Mouse (Mus musculus): ENCODE measurements around the gene Ucp1.

The Ucp1 gene

DNA sequence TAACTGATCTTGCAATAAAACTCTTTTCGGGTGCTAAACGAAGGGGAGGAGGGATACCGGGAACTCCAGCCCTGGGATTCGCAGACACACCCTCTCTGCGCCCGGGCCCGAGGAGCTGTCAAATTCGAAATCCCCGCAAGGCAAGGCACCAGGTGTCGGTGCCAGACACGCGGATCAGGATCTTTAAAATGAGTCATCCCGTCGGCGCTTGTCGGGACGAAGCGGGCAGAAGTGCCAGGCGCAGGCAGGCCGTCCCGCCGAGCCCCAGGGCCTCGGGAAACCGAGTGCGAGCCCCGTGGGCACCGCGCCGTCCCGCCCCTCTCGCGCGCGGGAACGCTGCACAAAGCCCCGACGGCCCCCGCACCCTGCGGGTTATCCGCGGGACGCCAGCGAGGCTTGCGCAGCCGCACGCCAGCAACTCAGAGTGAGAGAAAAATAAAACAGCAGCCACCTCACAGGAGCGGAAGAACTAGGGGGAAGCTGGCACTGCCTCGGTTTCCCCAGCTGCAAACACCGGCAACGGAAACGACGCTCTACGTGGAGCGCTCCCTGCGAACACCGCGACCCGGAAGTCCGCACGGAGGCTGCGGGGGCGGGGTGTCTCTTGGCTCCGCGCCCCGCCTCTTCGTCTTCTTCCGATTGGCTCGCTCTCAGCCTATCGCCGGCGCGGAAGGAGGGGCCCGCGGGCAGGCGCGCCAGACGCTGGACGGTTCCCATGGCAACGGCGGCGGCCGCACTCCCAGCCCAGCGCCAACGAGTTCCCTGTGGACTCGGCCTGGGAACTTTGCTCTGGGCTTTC lies 41.9 kb downstream of the Ucp1 start, which contains the start of gene Elmod2:
Gene Elmod2, minus strand, starts transcription at position 588 of the 799 bp plus-strand sequence.
- peak; percentile 98 for DNase-seq (ENCODE audit: low spot score)

DNA sequence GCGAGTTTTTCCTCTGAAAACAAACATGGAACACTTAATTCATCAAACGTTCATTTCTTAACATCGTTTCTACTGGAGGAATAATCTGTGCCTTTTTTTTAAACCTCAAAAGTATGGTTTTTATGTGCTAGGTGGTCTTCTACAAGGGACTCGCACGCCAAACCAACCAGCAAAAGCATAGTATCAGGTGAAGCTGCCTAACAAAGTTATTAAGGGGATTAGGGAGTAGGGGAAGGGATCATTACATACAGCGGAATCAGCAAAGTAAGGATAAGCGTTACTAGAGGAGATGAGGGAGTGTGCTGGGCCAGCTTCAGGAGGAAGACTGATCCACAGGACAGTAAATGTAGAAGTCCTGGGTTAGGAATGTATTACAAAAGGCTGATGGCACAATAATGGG lies 42.7 kb downstream of the Ucp1 start:
- no peak for DNase-seq (ENCODE audit: low spot score)

DNA sequence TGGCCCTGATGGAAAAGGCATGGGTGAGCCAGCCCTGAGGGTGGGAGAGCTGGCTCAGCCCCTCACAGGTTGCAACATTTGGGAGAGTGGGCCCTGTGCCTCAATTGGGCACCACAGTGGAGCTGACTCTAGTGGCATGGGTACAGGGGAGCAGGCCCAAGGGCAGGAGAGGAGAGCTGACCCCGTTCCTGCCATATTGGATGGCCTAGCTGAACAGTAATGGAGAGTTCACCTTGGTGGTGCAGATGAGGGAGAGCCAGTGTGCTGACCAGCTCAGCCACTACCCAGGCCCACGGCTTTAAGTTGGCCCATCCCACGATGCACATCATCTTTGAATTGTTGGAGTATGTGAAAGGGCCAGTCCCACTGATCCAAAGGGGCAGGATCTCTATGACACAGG lies 51.9 kb downstream of the Ucp1 start:
- DNase-seq (ENCODE audit: low spot score) = no peak

DNA sequence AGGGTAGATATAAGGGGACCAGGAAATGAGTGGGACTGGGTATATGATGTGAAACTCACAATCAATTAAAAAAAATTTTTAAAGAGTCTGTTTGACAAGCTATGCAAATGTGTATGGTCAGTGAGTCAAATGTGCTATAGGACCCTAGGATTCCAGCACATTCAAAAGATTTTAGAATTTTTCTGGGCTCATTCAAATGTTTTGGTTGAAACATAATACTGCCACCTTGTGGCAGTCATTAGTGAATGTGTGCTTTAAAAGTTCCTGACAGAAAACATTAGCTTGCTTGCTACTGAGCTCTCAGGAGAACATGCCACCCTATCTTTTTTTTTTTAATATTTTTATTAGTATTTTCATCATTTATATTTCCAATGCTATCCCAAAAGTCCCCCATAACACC lies 52.5 kb downstream of the Ucp1 start:
- peak; percentile 53 for DNase-seq (ENCODE audit: low spot score)
